In genomic region chr7:4164090-4164910, GRCm38 (mm10) we compare ENCODE assay signal across 8 mouse cellular contexts. TPM values are rescaled to one million over a fixed set of nuclear protein-coding genes. Genes with fewer than 3 reads are reported as not detected.
DNase-seq lines count a peak whose midpoint lies in the region; ATAC-seq and TF ChIP-seq lines count a peak whose summit lies in the region.

Cdc42ep5 (minus strand) TSS chr7:4164860.

- H3K4me2 ChIP-seq in hindbrain, embryonic 15.5 days: peak within 1 kb of the TSS; percentile 51
- H3K4me2 ChIP-seq in liver, embryonic 12.5 days: peak within 1 kb of the TSS; percentile 69
- peak within 1 kb of the TSS; percentile 46 for H3K4me2 ChIP-seq in neural tube, embryonic 14.5 days (ENCODE audit: low read depth, low read length)

- peak; percentile 69 for DNase-seq in 3134 (ENCODE audit: extremely low read depth, insufficient read length, low spot score)
- DNase-seq in adrenal gland, postnatal 25 days: peak; percentile 62
- peak; percentile 78 for DNase-seq in gastrocnemius, adult 2 months
- DNase-seq in spleen, adult 12 weeks (ENCODE audit: low spot score): no peak
- DNase-seq in spleen, postnatal 10 days (ENCODE audit: low spot score in 2 of 2): no peak

- intact Hi-C loops in gastrocnemius, adult 2 months (cut with DNase I): no loop called here

- H3K9ac ChIP-seq in hindbrain, embryonic 15.5 days: peak within 1 kb of the TSS; percentile 3
- peak within 1 kb of the TSS; percentile 48 for H3K9ac ChIP-seq in liver, embryonic 12.5 days
- peak within 1 kb of the TSS; percentile 28 for H3K9ac ChIP-seq in neural tube, embryonic 14.5 days (replicated peaks; ENCODE audit: low read depth, low read length)

- peak; percentile 82; the same call in 1 of the 2 replicates for ATAC-seq in hindbrain, embryonic 15.5 days (ENCODE audit: low FRiP score, low read depth)
- ATAC-seq in liver, embryonic 12.5 days: peak; percentile 66
- peak; percentile 89 for ATAC-seq in neural tube, embryonic 14.5 days (ENCODE audit: low read depth)

- peak within 1 kb of the TSS; percentile 80 for H3K4me3 ChIP-seq in gastrocnemius, adult 2 months
- H3K4me3 ChIP-seq in hindbrain, embryonic 15.5 days: peak within 1 kb of the TSS; percentile 26
- H3K4me3 ChIP-seq in liver, embryonic 12.5 days: peak within 1 kb of the TSS; percentile 55
- H3K4me3 ChIP-seq in neural tube, embryonic 14.5 days (ENCODE audit: low read depth, low read length): peak within 1 kb of the TSS; percentile 25

- peaks cover 16% of the 10 kb centered on the region for H3K4me1 ChIP-seq in hindbrain, embryonic 15.5 days (replicated peaks)
- peaks cover 27% of the 10 kb centered on the region for H3K4me1 ChIP-seq in liver, embryonic 12.5 days
- no peaks in the 10 kb centered on the region for H3K4me1 ChIP-seq in neural tube, embryonic 14.5 days (ENCODE audit: control insufficient read depth, insufficient read depth, low read length)

- H3K27me3 ChIP-seq in hindbrain, embryonic 15.5 days: no peaks in the 10 kb centered on the region
- no peaks in the 10 kb centered on the region for H3K27me3 ChIP-seq in liver, embryonic 12.5 days (replicated peaks)
- no peaks in the 10 kb centered on the region for H3K27me3 ChIP-seq in neural tube, embryonic 14.5 days (ENCODE audit: control insufficient read depth, insufficient read depth, low read length)

- TF ChIP-seq CTCF in gastrocnemius, adult 2 months (IDR thresholded peaks at IDR 0.05): no peak

- WGBS in hindbrain, embryonic 15.5 days: 1% methylated on average over 19 of the region's 20 CpGs
- WGBS in liver, embryonic 12.5 days (ENCODE audit: insufficient replicate concordance): 2% methylated on average over 20 of the region's 20 CpGs
- 3% methylated on average over 19 of the region's 20 CpGs for WGBS in neural tube, embryonic 14.5 days

- H3K27ac ChIP-seq in gastrocnemius, adult 2 months: peak within 1 kb of the TSS; percentile 83
- H3K27ac ChIP-seq in hindbrain, embryonic 15.5 days (replicated peaks): no peak within 1 kb of the TSS
- peak within 1 kb of the TSS; percentile 58 for H3K27ac ChIP-seq in liver, embryonic 12.5 days
- no peak within 1 kb of the TSS for H3K27ac ChIP-seq in neural tube, embryonic 14.5 days (ENCODE audit: low read depth, low read length)

- no peaks in the 10 kb centered on the region for H3K9me3 ChIP-seq in hindbrain, embryonic 15.5 days
- H3K9me3 ChIP-seq in liver, embryonic 12.5 days (replicated peaks): no peaks in the 10 kb centered on the region
- H3K9me3 ChIP-seq in neural tube, embryonic 14.5 days (ENCODE audit: control insufficient read depth, low read length): no peaks in the 10 kb centered on the region

- H3K36me3 ChIP-seq in hindbrain, embryonic 15.5 days: no peaks in the 10 kb centered on the region
- H3K36me3 ChIP-seq in liver, embryonic 12.5 days: no peaks in the 10 kb centered on the region
- H3K36me3 ChIP-seq in neural tube, embryonic 14.5 days (ENCODE audit: control insufficient read depth, insufficient read depth, low read length): no peaks in the 10 kb centered on the region

RNA-seq across cellular contexts. Expression of gene Cdc42ep5, which starts in this region (rescaled TPM):
- total RNA-seq in adrenal gland, postnatal 25 days (2021): 42.7 and 45.5 TPM in 2 replicates
- 1 to 10 TPM; 1.4 to 2.0 TPM for total RNA-seq in gastrocnemius, adult 2 months (2021)
- 7.4 and 8.8 TPM in 2 replicates for polyA plus RNA-seq in hindbrain, embryonic 15.5 days (2015; fragmentation: Nextera tagmentation; extraction: Ambion mirVana)
- polyA plus RNA-seq in liver, embryonic 12.5 days (2016; fragmentation: Nextera tagmentation; extraction: Ambion mirVana): 10.5 TPM in 2 replicates
- 3.0 and 9.8 TPM in 2 replicates for polyA plus RNA-seq in neural tube, embryonic 14.5 days (2014; fragmentation: Nextera tagmentation; extraction: Ambion mirVana)

Comparison
In these comparisons a context has a peak if more than half of its experiments do, and no peak if none do; other contexts are left out.
1. RNA of gene Cdc42ep5 (total RNA-seq): 42.7 to 45.5 TPM in adrenal gland, postnatal 25 days; 1.4 to 2.0 TPM in gastrocnemius, adult 2 months; every median in the first group is over 10 times any median in the second.
2. DNase-seq: peak in 3134 (single experiment), adrenal gland, postnatal 25 days (single experiment) and gastrocnemius, adult 2 months (single experiment); none in spleen, adult 12 weeks (single experiment) and spleen, postnatal 10 days (0 of 2).
3. H3K27ac ChIP-seq: peak in gastrocnemius, adult 2 months (single experiment) and liver, embryonic 12.5 days (single experiment); none in hindbrain, embryonic 15.5 days (single experiment) and neural tube, embryonic 14.5 days (single experiment).
4. H3K4me3 ChIP-seq: peak in every context shown above with its lines; median percentile 80 in gastrocnemius, adult 2 months; 55 in liver, embryonic 12.5 days; 26 in hindbrain, embryonic 15.5 days; 25 in neural tube, embryonic 14.5 days.
5. Peak in every context shown above with its lines, with median percentiles within 50 percentile points of each other: ATAC-seq, H3K4me2 ChIP-seq and H3K9ac ChIP-seq.